ENCODE assay signal across 8 mouse cellular contexts in genomic region chr12:91684840-91685415, GRCm38 (mm10).
A peak's percentile ranks its signal among the peaks of the same experiment; 100 is the strongest.
DNase-seq lines count a peak whose midpoint lies in the region; ATAC-seq and TF ChIP-seq lines count a peak whose summit lies in the region.

No protein-coding gene starts in this region.

- peak overlapping the region; percentile 6 for H3K4me3 ChIP-seq in lung, embryonic 14.5 days (ENCODE audit: low read depth, low read length)
- H3K4me3 ChIP-seq in forebrain, embryonic 11.5 days (ENCODE audit: low read depth, low read length), result peak overlapping the region; percentile 15
- no peak overlapping the region for H3K4me3 ChIP-seq in limb, embryonic 14.5 days (replicated peaks; ENCODE audit: low read length)
- H3K4me3 ChIP-seq in olfactory bulb, adult 2 months (ENCODE audit: insufficient read depth, low read depth, low read length), result no peak overlapping the region

- DNase-seq in lung, embryonic 14.5 days, result peak; percentile 47
- no peak for DNase-seq in lung, adult 18-20 months
- DNase-seq in forebrain, embryonic 11.5 days (ENCODE audit: low spot score), result no peak
- DNase-seq in limb, embryonic 14.5 days (ENCODE audit: low spot score), result no peak
- DNase-seq in cerebellum, adult 11 months, result no peak
- no peak for DNase-seq in adrenal gland, adult 8-10 months
- no peak for DNase-seq in right cerebral cortex, postnatal 25 days

- peak; percentile 54; the same call in 1 of the 2 replicates for ATAC-seq in lung, embryonic 14.5 days (ENCODE audit: insufficient read depth)
- peak; percentile 57 for ATAC-seq in forebrain, embryonic 11.5 days (replicated peaks; ENCODE audit: low FRiP score)
- ATAC-seq in limb, embryonic 14.5 days (ENCODE audit: low FRiP score, low read depth), result no peak

- H3K4me1 ChIP-seq in lung, embryonic 14.5 days (ENCODE audit: insufficient read depth), result peaks cover 9% of the 10 kb centered on the region
- peaks cover 28% of the 10 kb centered on the region for H3K4me1 ChIP-seq in forebrain, embryonic 11.5 days (replicated peaks; ENCODE audit: control insufficient read depth, insufficient read depth, low read length)
- peaks cover 24% of the 10 kb centered on the region for H3K4me1 ChIP-seq in limb, embryonic 14.5 days (ENCODE audit: control insufficient read depth, insufficient read depth, low read length)
- H3K4me1 ChIP-seq in olfactory bulb, adult 2 months (ENCODE audit: control insufficient read depth, insufficient read depth, low read length), result peaks cover 11% of the 10 kb centered on the region

- no peak for TF ChIP-seq CTCF in lung, embryonic 14.5 days (IDR thresholded peaks at IDR 0.05; ENCODE audit: low read depth)
- no peak for TF ChIP-seq CTCF in olfactory bulb, adult 2 months (IDR thresholded peaks at IDR 0.05; ENCODE audit: insufficient read depth, low read depth, low read length)

- H3K9ac ChIP-seq in lung, embryonic 14.5 days, result peak overlapping the region; percentile 24
- H3K9ac ChIP-seq in forebrain, embryonic 11.5 days (ENCODE audit: low read length), result peak overlapping the region; percentile 25
- H3K9ac ChIP-seq in limb, embryonic 14.5 days (ENCODE audit: low read depth, low read length, severe bottlenecking), result no peak overlapping the region

- 28% methylated on average over 11 of the region's 11 CpGs for WGBS in lung, embryonic 14.5 days
- WGBS in forebrain, embryonic 11.5 days, result 11% methylated on average over 11 of the region's 11 CpGs
- 36% methylated on average over 11 of the region's 11 CpGs for WGBS in limb, embryonic 14.5 days
- 49% methylated on average over 11 of the region's 11 CpGs for WGBS in olfactory bulb, adult 2 months

- peak overlapping the region; percentile 61 for H3K4me2 ChIP-seq in lung, embryonic 14.5 days
- peak overlapping the region; percentile 44 for H3K4me2 ChIP-seq in forebrain, embryonic 11.5 days (ENCODE audit: low read depth, low read length, severe bottlenecking)
- peak overlapping the region; percentile 40 for H3K4me2 ChIP-seq in limb, embryonic 14.5 days (replicated peaks; ENCODE audit: low read depth, low read length, severe bottlenecking)

- no peak for TF ChIP-seq POLR2A in limb, embryonic 14.5 days (IDR thresholded peaks at IDR 0.05; ENCODE audit: borderline replicate concordance, extremely low read depth, insufficient read depth, insufficient read length)
- TF ChIP-seq POLR2A in olfactory bulb, adult 2 months (IDR thresholded peaks at IDR 0.05; ENCODE audit: insufficient read depth, low read depth, low read length), result no peak

- H3K27ac ChIP-seq in lung, embryonic 14.5 days (ENCODE audit: low read depth), result peak overlapping the region; percentile 20
- peak overlapping the region; percentile 84 for H3K27ac ChIP-seq in forebrain, embryonic 11.5 days (ENCODE audit: low read depth, low read length)
- H3K27ac ChIP-seq in limb, embryonic 14.5 days (replicated peaks; ENCODE audit: low read depth, low read length), result no peak overlapping the region
- H3K27ac ChIP-seq in olfactory bulb, adult 2 months (ENCODE audit: insufficient read depth, low read depth, low read length), result 0 out of 2 replicates have a peak overlapping the region, but pooled peaks have one; percentile 4

- H3K27me3 ChIP-seq in lung, embryonic 14.5 days (ENCODE audit: insufficient read depth, low read length), result no peaks in the 10 kb centered on the region
- no peaks in the 10 kb centered on the region for H3K27me3 ChIP-seq in forebrain, embryonic 11.5 days (ENCODE audit: control insufficient read depth, insufficient read depth, low read length)
- no peaks in the 10 kb centered on the region for H3K27me3 ChIP-seq in limb, embryonic 14.5 days (ENCODE audit: control insufficient read depth, insufficient read depth, low read length)

- H3K36me3 ChIP-seq in lung, embryonic 14.5 days (ENCODE audit: insufficient read depth), result no peaks in the 10 kb centered on the region
- H3K36me3 ChIP-seq in forebrain, embryonic 11.5 days (ENCODE audit: control insufficient read depth, insufficient read depth, low read length), result no peaks in the 10 kb centered on the region
- H3K36me3 ChIP-seq in limb, embryonic 14.5 days (ENCODE audit: control insufficient read depth, insufficient read depth, low read length), result no peaks in the 10 kb centered on the region

- no peaks in the 10 kb centered on the region for H3K9me3 ChIP-seq in lung, embryonic 14.5 days (ENCODE audit: low read depth, low read length)
- no peaks in the 10 kb centered on the region for H3K9me3 ChIP-seq in forebrain, embryonic 11.5 days (ENCODE audit: control insufficient read depth, low read length)
- H3K9me3 ChIP-seq in limb, embryonic 14.5 days (ENCODE audit: control insufficient read depth, low read length), result no peaks in the 10 kb centered on the region

Comparison
In these comparisons a context has a peak if more than half of its experiments do, and no peak if none do; other contexts are left out.
1. H3K4me3 ChIP-seq: peak in lung, embryonic 14.5 days (single experiment) and forebrain, embryonic 11.5 days (single experiment); none in limb, embryonic 14.5 days (single experiment) and olfactory bulb, adult 2 months (single experiment).
2. Peak in every context shown above with its lines, with median percentiles within 50 percentile points of each other: H3K4me2 ChIP-seq.